Comparison of ENCODE assay signal across 8 mouse cellular contexts in the genomic region with DNA sequence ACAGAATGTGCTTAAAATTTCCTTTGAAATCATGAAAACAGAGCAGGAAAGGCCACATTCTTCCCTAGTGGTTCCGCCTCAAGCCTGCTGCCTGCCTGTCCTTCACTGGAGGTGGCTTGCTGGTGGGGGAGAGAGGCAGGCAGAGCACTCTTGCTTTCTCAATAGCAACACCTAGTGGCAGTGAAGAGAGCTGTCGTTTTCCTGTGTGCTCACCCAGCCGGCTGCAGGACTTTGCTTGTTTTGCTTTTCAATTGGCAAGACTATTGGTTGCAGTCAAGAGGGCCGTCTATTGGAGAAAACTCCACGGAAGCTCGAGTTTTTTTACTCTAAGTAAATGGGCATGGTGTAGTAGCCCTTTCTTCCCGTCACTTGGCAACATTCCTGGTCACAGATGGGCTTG.
A peak's percentile ranks its signal among the peaks of the same experiment; 100 is the strongest.
DNase-seq lines count a peak whose midpoint lies in the region; ATAC-seq and TF ChIP-seq lines count a peak whose summit lies in the region.

No protein-coding gene starts in this region.

- H3K9ac ChIP-seq in liver, embryonic 11.5 days (ENCODE audit: low read depth, low read length) = no peak overlapping the region
- H3K9ac ChIP-seq in forebrain, embryonic 16.5 days (replicated peaks; ENCODE audit: low read depth, low read length) = peak overlapping the region; percentile 14; the same call in 1 of the 2 replicates
- H3K9ac ChIP-seq in hindbrain, embryonic 14.5 days = no peak overlapping the region

- H3K27ac ChIP-seq in liver, embryonic 11.5 days (ENCODE audit: low read depth, low read length) = no peak overlapping the region
- H3K27ac ChIP-seq in cerebellum, adult 2 months (ENCODE audit: insufficient read depth, low read length) = no peak overlapping the region
- peak overlapping the region; percentile 79 for H3K27ac ChIP-seq in forebrain, embryonic 16.5 days (ENCODE audit: low read length)
- no peak overlapping the region for H3K27ac ChIP-seq in hindbrain, embryonic 14.5 days

- H3K36me3 ChIP-seq in liver, embryonic 11.5 days (ENCODE audit: control insufficient read depth, insufficient read depth, low read length) = no peaks in the 10 kb centered on the region
- peaks cover 19% of the 10 kb centered on the region for H3K36me3 ChIP-seq in forebrain, embryonic 16.5 days (ENCODE audit: control insufficient read depth, insufficient read depth)
- H3K36me3 ChIP-seq in hindbrain, embryonic 14.5 days (replicated peaks; ENCODE audit: control insufficient read depth, insufficient read depth) = peaks cover 69% of the 10 kb centered on the region
- no peaks in the 10 kb centered on the region for H3K36me3 ChIP-seq in megakaryocyte, embryonic 14.5 days (replicated peaks; ENCODE audit: low read length)

- H3K27me3 ChIP-seq in liver, embryonic 11.5 days (replicated peaks; ENCODE audit: control insufficient read depth, insufficient read depth, low read length) = no peaks in the 10 kb centered on the region
- no peaks in the 10 kb centered on the region for H3K27me3 ChIP-seq in cerebellum, adult 2 months (ENCODE audit: control insufficient read depth, insufficient read depth, low read length)
- H3K27me3 ChIP-seq in forebrain, embryonic 16.5 days (replicated peaks; ENCODE audit: control insufficient read depth, insufficient read depth, low read length) = no peaks in the 10 kb centered on the region
- H3K27me3 ChIP-seq in hindbrain, embryonic 14.5 days (ENCODE audit: control insufficient read depth, insufficient read depth, low read length) = no peaks in the 10 kb centered on the region
- H3K27me3 ChIP-seq in megakaryocyte, embryonic 14.5 days (replicated peaks) = peaks cover 3% of the 10 kb centered on the region

- peak; percentile 57 for DNase-seq in liver
- DNase-seq in liver, embryonic 11.5 days (ENCODE audit: low spot score) = no peak
- DNase-seq in cerebellum, adult 2 months = peak; percentile 74 to 87
- DNase-seq in hindbrain, embryonic 14.5 days (ENCODE audit: low spot score) = peak; percentile 82
- peak; percentile 58 to 62 for DNase-seq in layer of hippocampus, postnatal 36 days
- DNase-seq in right cerebral cortex, adult 2 months (ENCODE audit: low spot score in 2 of 2) = peak; percentile 73

- WGBS in liver, embryonic 11.5 days = 22% methylated on average over 7 of the region's 7 CpGs
- WGBS in cerebellum, adult 2 months = under 1% methylated on average over 7 of the region's 7 CpGs
- 5% methylated on average over 7 of the region's 7 CpGs for WGBS in forebrain, embryonic 16.5 days
- WGBS in hindbrain, embryonic 14.5 days = 13% methylated on average over 7 of the region's 7 CpGs

- no peak overlapping the region for H3K4me3 ChIP-seq in liver, embryonic 11.5 days (ENCODE audit: low read depth, low read length)
- no peak overlapping the region for H3K4me3 ChIP-seq in cerebellum, adult 2 months (replicated peaks; ENCODE audit: insufficient read depth, low read depth, low read length)
- no peak overlapping the region for H3K4me3 ChIP-seq in forebrain, embryonic 16.5 days (replicated peaks; ENCODE audit: low read length)
- no peak overlapping the region for H3K4me3 ChIP-seq in hindbrain, embryonic 14.5 days (replicated peaks; ENCODE audit: low read length)
- peak overlapping the region; percentile 42 for H3K4me3 ChIP-seq in megakaryocyte, embryonic 14.5 days (replicated peaks)

- no peaks in the 10 kb centered on the region for H3K9me3 ChIP-seq in liver, embryonic 11.5 days (ENCODE audit: control insufficient read depth, low read length)
- no peaks in the 10 kb centered on the region for H3K9me3 ChIP-seq in forebrain, embryonic 16.5 days (ENCODE audit: control insufficient read depth, low read length)
- no peaks in the 10 kb centered on the region for H3K9me3 ChIP-seq in hindbrain, embryonic 14.5 days (ENCODE audit: control insufficient read depth, low read length)
- no peaks in the 10 kb centered on the region for H3K9me3 ChIP-seq in megakaryocyte, embryonic 14.5 days

- TF ChIP-seq CTCF in cerebellum, adult 2 months (IDR thresholded peaks at IDR 0.05; ENCODE audit: borderline replicate concordance, insufficient read depth, low read depth, low read length) = peak; percentile 94

- TF ChIP-seq POLR2A in cerebellum, adult 2 months (IDR thresholded peaks at IDR 0.05; ENCODE audit: borderline replicate concordance, insufficient read depth, low read length) = no peak

- no peak overlapping the region for H3K4me2 ChIP-seq in liver, embryonic 11.5 days
- no peak overlapping the region; the same call in 1 of the 2 replicates for H3K4me2 ChIP-seq in forebrain, embryonic 16.5 days (ENCODE audit: low read length)
- H3K4me2 ChIP-seq in hindbrain, embryonic 14.5 days (replicated peaks) = no peak overlapping the region

- no peak; the same call in 1 of the 2 replicates for ATAC-seq in liver, embryonic 11.5 days (replicated peaks; ENCODE audit: low FRiP score)
- peak; percentile 87 for ATAC-seq in forebrain, embryonic 16.5 days
- peak; percentile 83 for ATAC-seq in hindbrain, embryonic 14.5 days (ENCODE audit: low FRiP score)

- peaks cover 14% of the 10 kb centered on the region for H3K4me1 ChIP-seq in liver, embryonic 11.5 days (replicated peaks; ENCODE audit: control insufficient read depth, insufficient read depth, low read length)
- peaks cover 13% of the 10 kb centered on the region for H3K4me1 ChIP-seq in cerebellum, adult 2 months (ENCODE audit: control insufficient read depth, insufficient read depth, low read length)
- peaks cover 31% of the 10 kb centered on the region for H3K4me1 ChIP-seq in forebrain, embryonic 16.5 days (replicated peaks; ENCODE audit: control insufficient read depth, insufficient read depth, low read length)
- peaks cover 14% of the 10 kb centered on the region for H3K4me1 ChIP-seq in hindbrain, embryonic 14.5 days (replicated peaks; ENCODE audit: control insufficient read depth, insufficient read depth, low read length)
- peaks cover 48% of the 10 kb centered on the region for H3K4me1 ChIP-seq in megakaryocyte, embryonic 14.5 days
